Mouse (Mus musculus) intestine, postnatal 0 days (tissue): ENCODE data around the gene Rap1gap. TPM values are rescaled to one million over a fixed set of nuclear protein-coding genes. Genes with fewer than 3 reads are reported as not detected.

Source experiments
- ATAC-seq: fragments of 200-750 bp; cut with Nextera tagmentation; 2 replicates; pipeline ENCODE4 v1.8.0; 2017; ENCODE audit warnings: mild to moderate bottlenecking, moderate TSS enrichment, moderate library complexity
- H3K27ac ChIP-seq: fragments of 300-500 bp; sonication (generic); 2 replicates; pipeline ENCODE4 v1.5.1; 2014; ENCODE audit warnings: mild to moderate bottlenecking, low read depth, low read length, moderate library complexity
- H3K27me3 ChIP-seq: fragments of 300-500 bp; sonication (generic); replicated peaks from 2 replicates; pipeline ENCODE4 v1.6.1; 2014; ENCODE audit warnings: low read length, mixed read lengths; ENCODE audit not compliant: control insufficient read depth, insufficient read depth
- H3K36me3 ChIP-seq: fragments of 300-500 bp; sonication (generic); 2 replicates; pipeline ENCODE4 v1.6.1; 2014; ENCODE audit warnings: mild to moderate bottlenecking, moderate library complexity; ENCODE audit not compliant: control insufficient read depth, insufficient read depth
- H3K4me1 ChIP-seq: fragments of 300-500 bp; sonication (generic); replicated peaks from 2 replicates; pipeline ENCODE4 v1.6.1; 2014; ENCODE audit warnings: antibody characterized with exemption, low read length, mixed read lengths; ENCODE audit not compliant: control insufficient read depth, insufficient read depth
- H3K4me2 ChIP-seq: fragments of 300-500 bp; sonication (generic); replicated peaks from 2 replicates; pipeline ENCODE4 v1.6.1; 2014; ENCODE audit warnings: low read depth, mild to moderate bottlenecking, moderate library complexity
- H3K4me3 ChIP-seq: fragments of 300-500 bp; sonication (generic); 2 replicates; pipeline ENCODE4 v1.5.1; 2014; ENCODE audit warnings: low read depth, low read length
- H3K9ac ChIP-seq: fragments of 300-500 bp; sonication (generic); 2 replicates; pipeline ENCODE4 v1.6.1; 2014; ENCODE audit warnings: mild to moderate bottlenecking, low read depth, low read length
- H3K9me3 ChIP-seq: fragments of 300-500 bp; sonication (generic); 2 replicates; pipeline ENCODE4 v1.6.1; 2016; ENCODE audit warnings: mixed run types; ENCODE audit not compliant: control insufficient read depth
- CTCF ChIP-seq: sonication (generic); IDR thresholded peaks from 2 replicates; pipeline ENCODE4 v1.5.1; 2016; ENCODE audit warnings: low read depth, mild to moderate bottlenecking, control low read depth, antibody characterized with exemption, moderate library complexity
- WGBS: fragments of 180-500 bp; shearing (Covaris S2); extraction: QIAGEN DNeasy Blood & Tissue Kit; methylation state at CpG from one replicate; pipeline ENCODE4 v1.1.7; 2014; 5-methylcytosine and 5-hydroxymethylcytosine counted together
- polyA plus RNA-seq: library from polyadenylated mRNA; unstranded; fragments of >200 nt; fragmentation: Nextera tagmentation; extraction: Ambion mirVana; gene quantifications from 2 replicates; pipeline ENCODE4 v1.2.1, GENCODE M21; 2015

Rap1gap gene
- polyA plus RNA-seq, 1 experiment from 2014 or later: 9.1 TPM

- Histone ChIP-seq H3K4me3 (no peak overlapping the region), H3K4me2 (no peak overlapping the region), H3K4me1 (no peaks in the 10 kb centered on the region), H3K27ac (no peak overlapping the region), H3K9me3 (no peaks in the 10 kb centered on the region), H3K36me3 (no peaks in the 10 kb centered on the region), H3K27me3 (peaks cover 21% of the 10 kb centered on the region), H3K9ac (no peak overlapping the region)
- no peak for ATAC-seq
- no peak for TF ChIP-seq CTCF
- WGBS: 76% methylated on average over 8 of the region's 8 CpGs
Observed at GRCm38 (mm10) chr4:137730757-137731156, 66.2 kb downstream of the Rap1gap start.

DNA sequence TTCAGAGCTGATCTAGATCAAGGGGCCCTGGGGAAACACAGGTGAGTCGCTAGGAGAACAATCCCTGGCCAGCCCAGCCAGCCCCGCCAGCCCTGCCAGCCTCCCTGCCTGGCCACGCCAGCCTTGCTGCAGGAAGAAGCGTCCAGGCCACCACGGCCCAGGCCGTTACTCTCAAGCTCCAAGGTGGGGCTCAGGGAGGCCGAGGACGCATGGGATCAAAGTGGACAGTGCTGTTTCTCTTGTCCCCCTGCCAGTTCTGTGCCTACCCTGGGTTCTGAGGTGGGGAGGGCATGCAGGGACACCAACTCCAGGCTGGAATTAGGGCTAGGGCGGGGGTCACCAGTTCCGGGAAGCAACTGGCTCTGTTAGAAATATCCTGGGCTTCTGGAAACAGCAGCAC is 67.4 kb downstream of the Rap1gap start:
- Histone ChIP-seq H3K27ac (no peak overlapping the region), H3K4me3 (no peak overlapping the region), H3K36me3 (no peaks in the 10 kb centered on the region), H3K4me2 (no peak overlapping the region), H3K9ac (no peak overlapping the region), H3K27me3 (peaks cover 21% of the 10 kb centered on the region), H3K9me3 (no peaks in the 10 kb centered on the region), H3K4me1 (no peaks in the 10 kb centered on the region)
- 62% methylated on average over 10 of the region's 10 CpGs for WGBS
- no peak for ATAC-seq
- TF ChIP-seq CTCF: no peak

DNA sequence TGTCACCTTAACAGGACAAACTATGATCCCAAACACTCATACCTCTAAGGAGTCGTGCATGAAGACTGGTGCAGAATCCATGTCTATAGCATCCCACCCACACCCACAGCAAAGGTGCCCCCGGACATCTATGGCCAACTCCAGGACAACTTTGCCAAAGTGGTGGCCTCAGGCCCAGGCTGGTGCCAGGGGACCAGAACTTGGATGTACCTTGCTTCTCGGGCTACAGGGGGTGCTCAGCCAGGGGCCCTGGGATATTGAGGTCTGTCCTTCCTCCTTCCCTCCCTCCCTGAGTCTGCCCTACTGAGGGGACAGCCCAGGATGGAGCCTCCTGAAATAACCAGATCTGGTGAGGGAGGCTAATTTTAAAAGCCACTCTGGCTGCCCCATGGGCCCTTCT is 67.8 kb downstream of the Rap1gap start:
- no peaks in the 10 kb centered on the region for H3K4me1 ChIP-seq
- H3K4me3 ChIP-seq: no peak overlapping the region
- ATAC-seq: no peak
- 82% methylated on average over 3 of the region's 3 CpGs for WGBS
- H3K4me2 ChIP-seq: no peak overlapping the region
- H3K9ac ChIP-seq: no peak overlapping the region
- H3K27me3 ChIP-seq: peaks cover 21% of the 10 kb centered on the region
- H3K36me3 ChIP-seq: no peaks in the 10 kb centered on the region
- TF ChIP-seq CTCF: no peak
- H3K9me3 ChIP-seq: no peaks in the 10 kb centered on the region
- no peak overlapping the region for H3K27ac ChIP-seq

- Histone ChIP-seq H3K4me3 (no peak overlapping the region), H3K4me2 (no peak overlapping the region), H3K27me3 (peaks cover 16% of the 10 kb centered on the region), H3K27ac (no peak overlapping the region), H3K4me1 (no peaks in the 10 kb centered on the region), H3K9ac (no peak overlapping the region), H3K9me3 (no peaks in the 10 kb centered on the region), H3K36me3 (no peaks in the 10 kb centered on the region)
- 75% methylated on average over 3 of the region's 3 CpGs for WGBS
- ATAC-seq: no peak
- TF ChIP-seq CTCF: no peak
Observed at GRCm38 (mm10) chr4:137732962-137733361, 68.4 kb downstream of the Rap1gap start.

DNA sequence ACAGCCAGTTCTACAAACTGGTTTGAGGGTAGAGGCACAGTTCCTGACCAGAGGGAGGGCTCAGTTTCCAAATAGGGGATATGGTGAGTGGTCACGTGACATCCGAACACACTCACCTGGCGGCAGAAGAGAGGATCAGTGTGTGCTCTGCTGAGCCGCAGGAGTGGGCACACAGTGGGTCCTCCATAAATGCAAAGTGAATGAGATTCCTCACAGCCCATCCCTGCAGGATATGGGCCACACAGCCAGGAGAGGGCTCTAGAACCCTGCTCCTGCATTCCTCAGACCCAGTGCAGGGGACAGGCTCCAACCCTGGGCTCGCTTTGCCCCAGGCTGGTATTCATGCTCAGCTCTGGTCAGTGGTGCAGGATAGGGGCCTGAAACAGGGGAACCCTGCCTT is 68.9 kb downstream of the Rap1gap start:
- peaks cover 12% of the 10 kb centered on the region for H3K27me3 ChIP-seq
- no peak overlapping the region for H3K27ac ChIP-seq
- WGBS: 75% methylated on average over 5 of the region's 5 CpGs
- no peak overlapping the region for H3K9ac ChIP-seq
- no peaks in the 10 kb centered on the region for H3K9me3 ChIP-seq
- TF ChIP-seq CTCF: peak; percentile 46
- no peak overlapping the region for H3K4me2 ChIP-seq
- no peaks in the 10 kb centered on the region for H3K4me1 ChIP-seq
- no peak for ATAC-seq
- H3K4me3 ChIP-seq: no peak overlapping the region
- H3K36me3 ChIP-seq: no peaks in the 10 kb centered on the region

DNA sequence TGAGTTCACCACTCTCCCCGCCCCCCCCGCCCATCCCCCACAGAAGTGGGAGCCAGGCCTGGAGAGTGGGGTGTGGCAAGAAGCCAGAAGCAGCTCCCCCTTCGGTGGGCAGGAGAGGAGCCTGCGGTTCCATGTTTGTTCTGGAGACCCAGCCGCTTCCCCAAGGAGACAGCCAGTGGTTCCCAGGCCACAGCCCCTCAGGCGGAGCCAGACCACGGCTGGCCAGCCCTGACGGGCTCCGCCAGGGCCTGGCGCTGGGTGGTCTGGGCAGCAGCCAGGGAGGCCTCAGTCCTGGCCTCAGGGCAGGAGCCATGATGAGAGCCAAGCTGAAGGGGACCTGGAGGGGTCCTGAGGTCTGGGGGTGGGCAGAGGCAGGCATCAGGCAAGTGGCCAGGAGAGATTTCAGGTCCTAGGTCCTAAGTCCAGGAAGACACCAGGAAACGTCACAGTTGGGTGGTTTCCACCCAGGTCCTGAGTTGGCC is 71.7 kb downstream of the Rap1gap start:
- H3K4me2 ChIP-seq: no peak overlapping the region
- H3K36me3 ChIP-seq: no peaks in the 10 kb centered on the region
- TF ChIP-seq CTCF: no peak
- H3K9me3 ChIP-seq: no peaks in the 10 kb centered on the region
- 45% methylated on average over 10 of the region's 11 CpGs for WGBS
- no peak overlapping the region for H3K4me3 ChIP-seq
- ATAC-seq: no peak
- no peak overlapping the region for H3K27ac ChIP-seq
- H3K9ac ChIP-seq: no peak overlapping the region
- no peaks in the 10 kb centered on the region for H3K27me3 ChIP-seq
- H3K4me1 ChIP-seq: no peaks in the 10 kb centered on the region

GRCm38 (mm10) chr4:137737760-137738159 is 73.2 kb downstream of the Rap1gap start:
- no peak for TF ChIP-seq CTCF

More at GRCm38 (mm10) chr4:137737760-137738159, 73.2 kb downstream of the Rap1gap start:
- no peak for ATAC-seq
- Histone ChIP-seq H3K4me2 (no peak overlapping the region), H3K27me3 (no peaks in the 10 kb centered on the region), H3K4me1 (no peaks in the 10 kb centered on the region), H3K9me3 (no peaks in the 10 kb centered on the region), H3K27ac (no peak overlapping the region), H3K36me3 (no peaks in the 10 kb centered on the region), H3K9ac (no peak overlapping the region), H3K4me3 (no peak overlapping the region)
- WGBS: 61% methylated on average over 3 of the region's 3 CpGs
